Mouse (Mus musculus) liver, embryonic 14.5 days (tissue): ENCODE results near the gene Unc13d.

ENCODE experiments used
- CTCF ChIP-seq: IDR thresholded peaks from 2 replicates; pipeline ENCODE4 v1.5.1; 2016; ENCODE audit warnings: antibody characterized with exemption, low read depth, control low read depth
- EP300 ChIP-seq: IDR thresholded peaks from 2 replicates; pipeline ENCODE4 v1.6.1; 2016; ENCODE audit warnings: antibody characterized with exemption, low read depth

GRCm38 (mm10) chr11:116036671-116037070 is 41.1 kb downstream of the Unc13d start:
- TF ChIP-seq CTCF (no peak), EP300 (no peak)
